Mouse (Mus musculus): ENCODE measurements around the gene Man1a.

Gene Man1a

GRCm38 (mm10) chr10:54060587-54060986 is 15.8 kb downstream of the Man1a start:
- no peak for DNase-seq

- DNase-seq, result no peak
These were observed 16.6 kb downstream of the Man1a start for GRCm38 (mm10) chr10:54059679-54060249.

GRCm38 (mm10) chr10:54059092-54059496 is 17.3 kb downstream of the Man1a start:
- DNase-seq, result no peak

GRCm38 (mm10) chr10:54058657-54059056 is 17.8 kb downstream of the Man1a start:
- DNase-seq, result no peak

GRCm38 (mm10) chr10:54054188-54054587 is 22.2 kb downstream of the Man1a start:
- no peak for DNase-seq

GRCm38 (mm10) chr10:54047885-54048284 is 28.5 kb downstream of the Man1a start:
- DNase-seq, result no peak

- DNase-seq, result no peak
These were observed 33.1 kb downstream of the Man1a start for GRCm38 (mm10) chr10:54043358-54043757.

- DNase-seq, result no peak
These were observed 34.1 kb downstream of the Man1a start for GRCm38 (mm10) chr10:54042212-54042840.

- peak; percentile 49 for DNase-seq
These were observed 35.9 kb downstream of the Man1a start for GRCm38 (mm10) chr10:54040261-54041165.

- DNase-seq, result no peak
These were observed 36.7 kb downstream of the Man1a start for GRCm38 (mm10) chr10:54039754-54040153.

- DNase-seq, result no peak
These were observed 37.7 kb downstream of the Man1a start for GRCm38 (mm10) chr10:54038734-54039133.

GRCm38 (mm10) chr10:54038180-54038579 is 38.2 kb downstream of the Man1a start:
- DNase-seq, result no peak

GRCm38 (mm10) chr10:54037348-54038010 is 38.9 kb downstream of the Man1a start:
- no peak for DNase-seq

GRCm38 (mm10) chr10:54035586-54035985 is 40.8 kb downstream of the Man1a start:
- no peak for DNase-seq

- no peak for DNase-seq
These were observed 41.6 kb downstream of the Man1a start for GRCm38 (mm10) chr10:54034779-54035178.

GRCm38 (mm10) chr10:54032316-54033092 is 43.9 kb downstream of the Man1a start:
- no peak for DNase-seq

GRCm38 (mm10) chr10:54028866-54029265 is 47.5 kb downstream of the Man1a start:
- DNase-seq, result no peak

- no peak for DNase-seq
These were observed 49.5 kb downstream of the Man1a start for GRCm38 (mm10) chr10:54026738-54027427.

GRCm38 (mm10) chr10:54026101-54026500 is 50.3 kb downstream of the Man1a start:
- DNase-seq, result no peak

GRCm38 (mm10) chr10:54017904-54018454 is 58.4 kb downstream of the Man1a start:
- no peak for DNase-seq

GRCm38 (mm10) chr10:54014116-54014758 is 62.2 kb downstream of the Man1a start:
- DNase-seq, result no peak

Data from layer of hippocampus, adult 9-11 months (tissue).